Mouse (Mus musculus) megakaryocyte progenitor cell, adult 5-6 weeks (primary cell): ENCODE results near the gene Xpc. TPM values are rescaled to one million over a fixed set of nuclear protein-coding genes. Genes with fewer than 3 reads are reported as not detected.
A peak's percentile ranks its signal among the peaks of the same experiment; 100 is the strongest.
"Not testable (repeated sequence)": the region's sequence is repeated elsewhere in the genome, so short reads cannot be mapped to it uniquely, and the experiment has no call there.

Source experiments
- ATAC-seq: replicated peaks from 2 replicates; pipeline ENCODE4 v1.8.0; 2016; ENCODE audit warnings: mild to moderate bottlenecking, moderate TSS enrichment, inconsistent platforms; ENCODE audit not compliant: poor library complexity
- total RNA-seq, 2 experiments: library from RNA; stranded (forward) in 1 of 2; stranded (reverse) in 1 of 2; fragments of 157-497, 149-512 nt in 1 of 2; fragments of 200-1000 nt in 1 of 2; gene quantifications; 2 replicates each; pipeline versions ENCODE4 v1.2.3 to v1.2.4; 2015 to 2017

Gene Xpc
- total RNA-seq, 2 experiments from 2014 or later: 31.6 to 79.0 TPM

GRCm38 (mm10) chr6:91473805-91474440 lies 41.8 kb downstream of the Xpc start:
- peak; percentile 27 for ATAC-seq

DNA sequence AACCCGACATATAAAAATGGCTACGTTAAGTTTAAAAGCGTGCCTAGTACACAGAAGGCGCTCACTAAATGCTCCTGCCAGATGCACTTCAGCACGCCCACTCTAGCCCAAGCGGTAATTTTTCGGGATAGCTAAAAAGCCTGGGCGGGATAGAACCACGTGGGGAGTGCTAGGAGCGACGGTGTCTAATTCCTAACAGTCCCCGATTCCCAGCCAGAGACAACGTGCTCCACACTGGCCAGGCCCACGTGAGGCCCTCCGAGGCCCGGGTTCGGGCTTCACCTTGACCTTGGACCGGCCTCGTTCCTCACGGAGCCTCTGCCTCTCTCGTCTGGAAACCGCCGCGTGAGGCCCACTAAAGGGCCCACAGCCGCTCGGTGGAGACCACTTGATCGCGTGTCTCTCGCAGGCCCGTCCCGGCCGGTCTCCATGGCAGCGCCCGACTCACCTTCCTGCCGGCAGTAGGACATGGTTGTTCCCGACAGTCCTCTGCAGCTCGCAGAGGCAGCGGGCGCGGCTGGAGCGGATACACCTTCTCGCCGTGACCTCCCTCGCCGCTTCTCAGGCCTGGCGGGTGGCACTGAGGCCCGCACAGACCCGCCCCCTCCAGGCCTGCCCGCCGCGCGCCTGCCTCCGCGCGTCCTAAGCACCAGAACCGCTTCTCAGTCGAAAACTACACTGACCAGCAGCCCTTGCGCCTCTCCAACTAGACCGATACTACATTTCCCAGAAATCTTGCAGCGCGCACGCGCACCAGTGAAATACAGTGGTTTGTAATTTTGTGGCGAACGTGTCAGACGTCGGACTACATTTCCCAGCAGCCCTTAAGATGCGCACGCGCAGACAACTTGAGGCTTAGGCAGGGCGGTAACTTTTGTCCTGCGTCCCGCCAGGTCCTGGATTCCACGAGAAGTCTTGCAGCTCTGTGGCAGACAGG lies 42.6 kb downstream of the Xpc start, which contains the start of the genes Chchd4 and Tmem43:
Gene Chchd4, minus strand, starts transcription at position 679 of the 937 bp plus-strand sequence.
Gene Tmem43, plus strand, starts transcription at position 836 of the 937 bp plus-strand sequence.
- ATAC-seq: peak; percentile 84

DNA sequence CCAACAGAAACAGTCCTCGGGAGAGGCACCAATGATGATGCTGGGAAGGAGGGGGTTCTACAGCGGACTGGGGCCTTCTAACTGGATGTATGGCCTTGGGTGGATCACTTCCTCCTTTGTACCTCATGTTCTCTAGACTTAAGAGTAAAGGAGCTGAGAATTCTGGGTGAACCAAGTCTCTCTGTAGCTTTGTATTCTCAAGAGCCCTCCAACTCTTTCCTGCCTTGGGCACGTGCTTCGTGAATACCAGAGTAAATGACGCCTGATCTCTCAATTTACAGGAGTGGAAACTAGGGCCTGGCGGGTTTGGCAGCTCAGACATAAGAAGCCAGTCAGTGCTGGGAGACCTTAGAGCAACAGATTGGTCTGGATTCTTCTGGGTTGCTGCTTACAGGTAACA lies 43.4 kb downstream of the Xpc start:
- ATAC-seq: peak; percentile 19; the same call in 1 of the 2 replicates

DNA sequence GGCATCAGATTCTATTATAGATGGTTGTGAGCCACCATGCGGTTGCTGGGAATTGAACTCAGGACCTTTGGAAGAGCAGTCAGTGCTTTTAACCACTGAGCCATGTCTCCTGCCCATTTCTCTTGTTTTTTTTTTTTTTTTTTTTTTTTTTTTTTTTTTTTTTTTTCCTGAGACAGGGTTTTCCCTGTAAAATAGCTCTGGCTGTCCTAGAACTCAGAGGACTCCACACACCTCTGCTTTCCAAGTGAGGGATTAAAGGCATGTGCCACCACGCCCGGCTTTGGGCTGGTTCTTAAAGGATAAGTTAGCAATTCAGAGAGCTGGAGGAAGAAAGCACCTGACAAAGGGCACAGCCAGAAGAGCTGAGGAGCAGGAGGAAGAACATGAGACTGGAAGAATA lies 44.3 kb downstream of the Xpc start:
- not testable (repeated sequence) for ATAC-seq

DNA sequence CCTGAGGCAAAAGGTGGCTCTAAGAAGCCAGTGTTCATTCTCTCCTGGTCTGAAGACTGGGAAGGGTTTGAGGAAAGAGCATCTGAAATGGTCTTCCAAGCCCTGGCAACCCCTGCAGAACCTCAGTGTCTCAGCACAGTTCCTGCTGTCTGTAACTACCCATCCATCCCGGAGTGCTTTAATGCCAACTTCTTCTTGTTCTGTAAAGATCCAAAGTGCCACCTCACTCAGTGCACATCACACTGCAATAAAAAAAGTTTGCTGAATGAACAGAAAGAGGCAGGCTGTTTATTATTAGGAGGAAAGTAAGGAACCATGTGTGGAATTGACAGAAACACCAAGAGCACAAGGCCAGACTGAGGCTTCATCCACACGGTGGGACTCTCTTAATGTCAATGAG lies 45.0 kb downstream of the Xpc start:
- ATAC-seq: no peak

DNA sequence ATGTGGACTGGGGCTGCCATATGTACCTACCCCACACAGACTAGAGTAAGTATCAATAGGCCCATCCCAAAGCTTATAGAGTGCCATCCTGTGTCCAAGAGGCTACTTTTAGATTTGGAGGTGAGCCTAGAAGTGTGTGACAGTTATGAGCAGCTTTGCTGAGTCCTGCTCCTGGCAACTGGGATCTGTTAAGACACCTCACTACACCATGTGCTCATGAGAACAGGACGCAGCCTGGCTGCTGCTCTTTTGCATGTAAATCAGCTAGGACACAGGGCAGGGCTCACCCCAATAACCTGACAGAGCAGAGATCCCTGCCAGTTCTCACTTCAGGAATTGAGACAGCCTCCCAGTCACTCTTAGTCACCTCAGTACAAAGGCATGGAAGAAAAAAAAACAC lies 48.6 kb downstream of the Xpc start:
- no peak for ATAC-seq

GRCm38 (mm10) chr6:91465756-91466155 lies 49.9 kb downstream of the Xpc start:
- no peak for ATAC-seq

GRCm38 (mm10) chr6:91459471-91459870 lies 56.2 kb downstream of the Xpc start:
- peak; percentile 71 for ATAC-seq

- ATAC-seq: no peak
Measured at GRCm38 (mm10) chr6:91454546-91454945, 61.1 kb downstream of the Xpc start.

DNA sequence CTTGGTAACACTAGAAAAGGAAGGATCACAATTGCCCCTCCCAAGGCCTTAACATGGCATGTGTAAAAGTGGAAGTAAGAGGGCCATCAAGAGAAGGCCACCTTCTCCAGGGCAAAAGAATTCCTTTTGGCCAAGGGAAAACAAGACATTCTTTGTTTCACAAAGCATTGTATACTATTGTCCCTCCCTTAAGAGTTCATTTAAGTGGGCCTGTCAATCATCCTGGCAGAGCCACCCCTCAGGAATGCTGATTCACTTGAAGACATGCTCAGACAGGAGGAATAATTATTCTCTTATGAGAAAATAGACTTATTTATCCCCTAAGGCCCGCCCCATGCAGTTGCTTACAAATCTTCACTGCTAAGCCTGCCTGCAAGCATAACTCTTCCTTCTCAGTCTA lies 63.6 kb downstream of the Xpc start:
- no peak for ATAC-seq

- ATAC-seq: no peak
Measured at GRCm38 (mm10) chr6:91449472-91450225, 66.0 kb downstream of the Xpc start.

DNA sequence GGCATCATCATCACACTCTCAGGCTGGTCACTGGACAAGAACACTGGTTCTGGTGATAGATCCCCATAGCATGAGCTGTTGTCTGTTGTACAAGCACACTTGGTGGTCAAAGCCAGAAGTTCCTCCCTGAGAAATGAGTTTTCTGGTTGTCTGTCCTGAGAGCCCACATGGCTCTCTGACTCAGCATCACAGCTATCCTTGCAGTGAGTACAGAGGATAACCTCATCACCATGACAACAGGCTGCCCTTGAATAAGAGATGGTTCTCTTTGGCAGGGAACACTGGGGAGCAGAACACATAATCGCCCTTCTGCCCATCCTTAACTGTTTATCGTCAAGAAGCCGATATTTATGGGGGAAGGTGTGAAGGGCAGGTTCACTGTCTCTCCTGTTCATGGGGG lies 70.4 kb downstream of the Xpc start:
- ATAC-seq: no peak

- peak; percentile 55 for ATAC-seq
Measured at GRCm38 (mm10) chr6:91441145-91441662, 74.5 kb downstream of the Xpc start.

- ATAC-seq: peak; percentile 97
Measured at GRCm38 (mm10) chr6:91440474-91441144, 75.1 kb downstream of the Xpc start.

Other genes starting within 250 kb of the Xpc start
- gene Wnt7a, start 104.5 kb downstream of the Xpc start, total RNA-seq (2015): not detected in 2 replicates
- not detected in 2 replicates for gene Wnt7a, start 104.5 kb downstream of the Xpc start, total RNA-seq (2017)
- 25.5 and 28.2 TPM in 2 replicates for gene Chchd4, start 42.3 kb downstream of the Xpc start, total RNA-seq (2015)
- 24.3 TPM in 2 replicates for gene Chchd4, start 42.3 kb downstream of the Xpc start, total RNA-seq (2017)
- gene Tmem43, start 42.2 kb downstream of the Xpc start, total RNA-seq (2015): 53.7 and 59.0 TPM in 2 replicates
- gene Tmem43, start 42.2 kb downstream of the Xpc start, total RNA-seq (2017): 58.1 and 70.3 TPM in 2 replicates
- 148 and 154 TPM in 2 replicates for gene Lsm3, start within 50 bp of the Xpc start, total RNA-seq (2015)
- gene Lsm3, start within 50 bp of the Xpc start, total RNA-seq (2017): 468 and 492 TPM in 2 replicates
- 30.6 and 34.6 TPM in 2 replicates for gene Slc6a6, start 168.2 kb upstream of the Xpc start, total RNA-seq (2015)
- 20.7 and 26.7 TPM in 2 replicates for gene Slc6a6, start 168.2 kb upstream of the Xpc start, total RNA-seq (2017)